Mouse (Mus musculus): ENCODE results near the gene Cemip. TPM values are rescaled to one million over a fixed set of nuclear protein-coding genes. Genes with fewer than 3 reads are reported as not detected.
A peak's percentile ranks its signal among the peaks of the same experiment; 100 is the strongest.

Cemip gene
- polyA plus RNA-seq, 1 experiment, result 7.0 TPM

- no peak overlapping the region for H3K4me3 ChIP-seq (ENCODE audit: control insufficient read depth, low read depth, low read length)
- H3K4me1 ChIP-seq (ENCODE audit: control insufficient read depth, insufficient read depth, low read length), result no peaks in the 10 kb centered on the region
- H3K27ac ChIP-seq (ENCODE audit: control insufficient read depth, insufficient read depth, low read depth, low read length), result no peak overlapping the region
- H3K36me3 ChIP-seq (ENCODE audit: control insufficient read depth, insufficient read depth, low read length), result no peaks in the 10 kb centered on the region
- TF ChIP-seq CTCF (IDR thresholded peaks at IDR 0.05; ENCODE audit: control insufficient read depth, insufficient read depth, insufficient replicate concordance, low read depth, low read length) (no peak), POLR2A (IDR thresholded peaks at IDR 0.05; ENCODE audit: control insufficient read depth, low read depth, low read length) (no peak)
- no peaks in the 10 kb centered on the region for H3K27me3 ChIP-seq (ENCODE audit: control insufficient read depth, insufficient read depth, low read length)
These were observed 146.2 kb downstream of the Cemip start for GRCm38 (mm10) chr7:83940136-83940535.

GRCm38 (mm10) chr7:83939017-83939721 is 147.1 kb downstream of the Cemip start:
- H3K4me3 ChIP-seq (ENCODE audit: control insufficient read depth, low read depth, low read length), result no peak overlapping the region; the same call in 1 of the 2 replicates
- H3K4me1 ChIP-seq (ENCODE audit: control insufficient read depth, insufficient read depth, low read length), result no peaks in the 10 kb centered on the region
- no peaks in the 10 kb centered on the region for H3K36me3 ChIP-seq (ENCODE audit: control insufficient read depth, insufficient read depth, low read length)
- H3K27me3 ChIP-seq (ENCODE audit: control insufficient read depth, insufficient read depth, low read length), result no peaks in the 10 kb centered on the region
- TF ChIP-seq POLR2A (IDR thresholded peaks at IDR 0.05; ENCODE audit: control insufficient read depth, low read depth, low read length) (no peak), CTCF (IDR thresholded peaks at IDR 0.05; ENCODE audit: control insufficient read depth, insufficient read depth, insufficient replicate concordance, low read depth, low read length) (no peak)
- no peak overlapping the region for H3K27ac ChIP-seq (ENCODE audit: control insufficient read depth, insufficient read depth, low read depth, low read length)

- H3K36me3 ChIP-seq (ENCODE audit: control insufficient read depth, insufficient read depth, low read length), result no peaks in the 10 kb centered on the region
- H3K4me1 ChIP-seq (ENCODE audit: control insufficient read depth, insufficient read depth, low read length), result no peaks in the 10 kb centered on the region
- no peaks in the 10 kb centered on the region for H3K27me3 ChIP-seq (ENCODE audit: control insufficient read depth, insufficient read depth, low read length)
- H3K27ac ChIP-seq (ENCODE audit: control insufficient read depth, insufficient read depth, low read depth, low read length), result no peak overlapping the region
- TF ChIP-seq POLR2A (IDR thresholded peaks at IDR 0.05; ENCODE audit: control insufficient read depth, low read depth, low read length) (no peak), CTCF (IDR thresholded peaks at IDR 0.05; ENCODE audit: control insufficient read depth, insufficient read depth, insufficient replicate concordance, low read depth, low read length) (no peak)
- no peak overlapping the region for H3K4me3 ChIP-seq (ENCODE audit: control insufficient read depth, low read depth, low read length)
These were observed 164.7 kb downstream of the Cemip start for GRCm38 (mm10) chr7:83921637-83922036.

GRCm38 (mm10) chr7:83920241-83920640 is 166.1 kb downstream of the Cemip start:
- Histone ChIP-seq H3K27ac (ENCODE audit: control insufficient read depth, insufficient read depth, low read depth, low read length) (no peak overlapping the region), H3K4me3 (ENCODE audit: control insufficient read depth, low read depth, low read length) (no peak overlapping the region), H3K4me1 (ENCODE audit: control insufficient read depth, insufficient read depth, low read length) (no peaks in the 10 kb centered on the region), H3K36me3 (ENCODE audit: control insufficient read depth, insufficient read depth, low read length) (no peaks in the 10 kb centered on the region), H3K27me3 (ENCODE audit: control insufficient read depth, insufficient read depth, low read length) (no peaks in the 10 kb centered on the region)
- TF ChIP-seq CTCF (IDR thresholded peaks at IDR 0.05; ENCODE audit: control insufficient read depth, insufficient read depth, insufficient replicate concordance, low read depth, low read length), result no peak
- no peak for TF ChIP-seq POLR2A (IDR thresholded peaks at IDR 0.05; ENCODE audit: control insufficient read depth, low read depth, low read length)

GRCm38 (mm10) chr7:83914566-83914965 is 171.7 kb downstream of the Cemip start:
- Histone ChIP-seq H3K36me3 (ENCODE audit: control insufficient read depth, insufficient read depth, low read length) (no peaks in the 10 kb centered on the region), H3K4me3 (ENCODE audit: control insufficient read depth, low read depth, low read length) (no peak overlapping the region), H3K4me1 (ENCODE audit: control insufficient read depth, insufficient read depth, low read length) (no peaks in the 10 kb centered on the region), H3K27me3 (ENCODE audit: control insufficient read depth, insufficient read depth, low read length) (no peaks in the 10 kb centered on the region), H3K27ac (ENCODE audit: control insufficient read depth, insufficient read depth, low read depth, low read length) (no peak overlapping the region)
- TF ChIP-seq CTCF (IDR thresholded peaks at IDR 0.05; ENCODE audit: control insufficient read depth, insufficient read depth, insufficient replicate concordance, low read depth, low read length) (peak; percentile 22; the same call in 1 of the 2 replicates), POLR2A (IDR thresholded peaks at IDR 0.05; ENCODE audit: control insufficient read depth, low read depth, low read length) (no peak)

- no peaks in the 10 kb centered on the region for H3K27me3 ChIP-seq (ENCODE audit: control insufficient read depth, insufficient read depth, low read length)
- no peak overlapping the region for H3K4me3 ChIP-seq (ENCODE audit: control insufficient read depth, low read depth, low read length)
- H3K27ac ChIP-seq (ENCODE audit: control insufficient read depth, insufficient read depth, low read depth, low read length), result no peak overlapping the region
- no peaks in the 10 kb centered on the region for H3K4me1 ChIP-seq (ENCODE audit: control insufficient read depth, insufficient read depth, low read length)
- no peaks in the 10 kb centered on the region for H3K36me3 ChIP-seq (ENCODE audit: control insufficient read depth, insufficient read depth, low read length)
- TF ChIP-seq CTCF (IDR thresholded peaks at IDR 0.05; ENCODE audit: control insufficient read depth, insufficient read depth, insufficient replicate concordance, low read depth, low read length), result no peak
These were observed 172.3 kb downstream of the Cemip start for GRCm38 (mm10) chr7:83913995-83914394.

GRCm38 (mm10) chr7:83913405-83913932 is 172.8 kb downstream of the Cemip start:
- H3K27me3 ChIP-seq (ENCODE audit: control insufficient read depth, insufficient read depth, low read length), result no peaks in the 10 kb centered on the region
- no peak for TF ChIP-seq POLR2A (IDR thresholded peaks at IDR 0.05; ENCODE audit: control insufficient read depth, low read depth, low read length)
- TF ChIP-seq CTCF (IDR thresholded peaks at IDR 0.05; ENCODE audit: control insufficient read depth, insufficient read depth, insufficient replicate concordance, low read depth, low read length), result no peak
- no peak overlapping the region for H3K4me3 ChIP-seq (ENCODE audit: control insufficient read depth, low read depth, low read length)
- H3K27ac ChIP-seq (ENCODE audit: control insufficient read depth, insufficient read depth, low read depth, low read length), result no peak overlapping the region
- H3K36me3 ChIP-seq (ENCODE audit: control insufficient read depth, insufficient read depth, low read length), result no peaks in the 10 kb centered on the region
- no peaks in the 10 kb centered on the region for H3K4me1 ChIP-seq (ENCODE audit: control insufficient read depth, insufficient read depth, low read length)
